Mouse (Mus musculus) forebrain, embryonic 12.5 days (tissue): ENCODE measurements around the gene Olfr1333. TPM values are rescaled to one million over a fixed set of nuclear protein-coding genes. Genes with fewer than 3 reads are reported as not detected.
"Not testable (repeated sequence)": the region's sequence is repeated elsewhere in the genome, so short reads cannot be mapped to it uniquely, and the experiment has no call there.

Source experiments
- ATAC-seq: fragments of 200-750 bp; cut with Nextera tagmentation; 2 replicates; pipeline ENCODE4 v1.8.0; 2017; ENCODE audit warnings: moderate TSS enrichment; ENCODE audit not compliant: low FRiP score
- H3K27ac ChIP-seq: fragments of 300-500 bp; sonication (generic); 2 replicates; pipeline ENCODE4 v1.5.1; 2016; ENCODE audit warnings: mild to moderate bottlenecking
- H3K27me3 ChIP-seq: fragments of 300-500 bp; sonication (generic); 2 replicates; pipeline ENCODE4 v1.6.1; 2016; ENCODE audit warnings: mild to moderate bottlenecking
- H3K36me3 ChIP-seq: fragments of 300-500 bp; sonication (generic); replicated peaks from 2 replicates; pipeline ENCODE4 v1.6.1; 2016; ENCODE audit warnings: mild to moderate bottlenecking
- H3K4me1 ChIP-seq: fragments of 300-500 bp; sonication (generic); 2 replicates; pipeline ENCODE4 v1.6.1; 2016
- H3K4me2 ChIP-seq: fragments of 300-500 bp; sonication (generic); 2 replicates; pipeline ENCODE4 v1.6.1; 2016; ENCODE audit warnings: mild to moderate bottlenecking, moderate library complexity
- H3K4me3 ChIP-seq: fragments of 300-500 bp; sonication (generic); replicated peaks from 2 replicates; pipeline ENCODE4 v1.5.1; 2016; ENCODE audit warnings: mild to moderate bottlenecking
- H3K9ac ChIP-seq: fragments of 300-500 bp; sonication (generic); 2 replicates; pipeline ENCODE4 v1.6.1; 2016; ENCODE audit warnings: mild to moderate bottlenecking
- H3K9me3 ChIP-seq: fragments of 300-500 bp; sonication (generic); 2 replicates; pipeline ENCODE4 v1.6.1; 2016
- WGBS: fragments of 180-500 bp; shearing (Covaris S2); methylation state at CpG from one replicate; pipeline ENCODE4 v1.1.7; 2016; 5-methylcytosine and 5-hydroxymethylcytosine counted together
- polyA plus RNA-seq: library from polyadenylated mRNA; unstranded; fragments of >200 nt; fragmentation: Nextera tagmentation; extraction: Ambion mirVana; gene quantifications from 2 replicates; pipeline ENCODE4 v1.2.1, GENCODE M21; 2016

Gene Olfr1333
- polyA plus RNA-seq: not detected in 2 replicates

DNA sequence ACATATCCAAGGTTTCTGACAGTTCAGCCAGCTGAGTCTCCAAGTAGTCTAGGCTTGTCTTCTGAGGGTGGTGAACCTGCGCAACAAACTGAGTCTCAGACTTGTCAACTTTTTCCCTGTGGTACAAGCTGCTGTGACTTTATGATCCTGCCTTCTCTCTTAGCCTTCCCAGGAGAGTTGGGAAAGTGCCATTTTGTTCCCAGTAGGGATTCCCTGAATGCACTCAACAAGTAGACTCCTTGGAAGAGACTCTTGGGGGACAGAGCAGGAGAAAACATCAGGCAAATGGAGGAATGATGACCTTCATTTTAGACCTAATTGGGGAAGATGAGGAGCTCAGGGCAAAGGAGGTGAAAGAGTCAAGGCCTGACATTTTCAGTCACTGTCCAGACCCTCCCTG, at the start of gene Olfr1333:
Gene Olfr1333 (minus strand): TSS at position 101 of the 400 bp plus-strand sequence.
- Histone ChIP-seq H3K9ac (no peak within 1 kb of the TSS), H3K4me1 (no peaks in the 10 kb centered on the region)

DNA sequence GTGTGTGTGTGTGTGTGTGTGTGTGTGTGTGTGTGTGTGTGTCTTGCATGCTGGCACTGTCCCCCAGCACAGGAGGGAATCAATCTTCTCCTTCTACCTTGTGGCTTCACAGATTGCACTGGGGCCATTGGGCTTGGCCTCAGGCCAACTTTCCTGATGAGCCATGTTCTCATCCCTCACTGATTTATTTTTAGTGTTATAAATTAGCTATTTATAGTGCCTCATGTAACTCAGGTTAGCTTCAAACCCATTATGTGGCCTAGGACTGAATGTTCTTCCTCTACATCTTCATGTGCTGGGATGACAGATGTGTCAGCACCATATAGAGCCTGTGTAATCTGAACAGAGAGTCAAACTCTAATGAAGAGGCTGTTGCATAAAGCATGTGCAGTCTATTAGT, 31.5 kb upstream of the Olfr1333 start:
- Histone ChIP-seq H3K27ac (no peak overlapping the region), H3K4me3 (no peak overlapping the region), H3K9ac (no peak overlapping the region), H3K4me2 (no peak overlapping the region), H3K36me3 (no peaks in the 10 kb centered on the region), H3K9me3 (no peaks in the 10 kb centered on the region), H3K27me3 (no peaks in the 10 kb centered on the region), H3K4me1 (no peaks in the 10 kb centered on the region)
- no peak for ATAC-seq

More for the DNA sequence above, at the start of gene Olfr1333:
- no peak for ATAC-seq
- no peaks in the 10 kb centered on the region for H3K9me3 ChIP-seq
- WGBS: 100% methylated on average over 1 of the region's 1 CpGs
- H3K36me3 ChIP-seq: no peaks in the 10 kb centered on the region
- H3K27ac ChIP-seq: no peak within 1 kb of the TSS
- H3K4me3 ChIP-seq: no peak within 1 kb of the TSS
- no peak within 1 kb of the TSS for H3K4me2 ChIP-seq
- H3K27me3 ChIP-seq: no peaks in the 10 kb centered on the region

DNA sequence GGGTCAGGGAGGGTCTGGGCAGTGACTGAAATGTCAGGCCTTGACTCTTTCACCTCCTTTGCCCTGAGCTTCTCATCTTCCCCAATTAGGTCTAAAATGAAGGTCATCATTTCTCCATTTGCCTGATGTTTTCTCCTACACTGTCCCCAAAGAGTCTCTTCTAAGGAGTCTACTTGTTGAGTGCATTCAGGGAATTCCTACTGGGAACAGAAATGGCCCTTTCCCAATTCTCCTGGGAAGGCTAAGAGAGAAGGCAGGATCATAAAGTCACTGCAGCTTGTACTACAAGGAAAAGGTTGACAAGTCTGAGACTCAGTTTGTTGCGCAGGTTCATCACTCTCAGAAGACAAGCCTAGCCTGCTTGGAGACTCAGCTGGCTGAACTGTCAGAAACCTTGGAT, 28.3 kb upstream of the Olfr1333 start, which contains the start of gene Olfr1331:
Gene Olfr1331 (plus strand): TSS at position 301 of the 400 bp plus-strand sequence.
- Histone ChIP-seq H3K9me3 (no peaks in the 10 kb centered on the region), H3K4me1 (no peaks in the 10 kb centered on the region), H3K27me3 (no peaks in the 10 kb centered on the region), H3K4me3 (no peak within 1 kb of the TSS), H3K36me3 (no peaks in the 10 kb centered on the region), H3K27ac (no peak within 1 kb of the TSS), H3K4me2 (no peak within 1 kb of the TSS), H3K9ac (no peak within 1 kb of the TSS)
- 87% methylated on average over 1 of the region's 1 CpGs for WGBS
- no peak for ATAC-seq

DNA sequence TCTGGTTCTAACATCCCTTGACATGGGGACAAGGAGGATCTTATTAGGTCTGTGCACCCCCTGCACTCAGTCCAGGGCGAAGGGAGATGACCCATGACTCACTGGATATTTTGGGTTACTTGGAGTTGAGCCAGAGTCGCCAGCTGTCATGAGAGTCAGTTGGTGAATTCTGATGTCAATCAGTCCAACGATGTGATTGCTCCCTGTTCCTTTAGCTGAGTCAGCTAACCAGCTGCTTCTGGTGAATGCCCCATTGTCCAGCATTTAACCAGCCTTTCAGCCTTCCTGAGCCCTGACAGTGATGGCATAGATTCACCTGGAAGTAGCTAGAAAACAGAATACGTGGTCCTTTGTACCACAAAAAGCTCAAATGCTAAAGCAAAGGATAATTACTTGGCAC, 26.6 kb upstream of the Olfr1333 start:
- WGBS: 34% methylated on average over 4 of the region's 4 CpGs
- no peaks in the 10 kb centered on the region for H3K27me3 ChIP-seq
- H3K4me2 ChIP-seq: no peak overlapping the region
- no peak overlapping the region for H3K4me3 ChIP-seq
- no peaks in the 10 kb centered on the region for H3K4me1 ChIP-seq
- H3K9ac ChIP-seq: no peak overlapping the region
- H3K36me3 ChIP-seq: no peaks in the 10 kb centered on the region
- ATAC-seq: no peak
- no peak overlapping the region for H3K27ac ChIP-seq
- no peaks in the 10 kb centered on the region for H3K9me3 ChIP-seq

DNA sequence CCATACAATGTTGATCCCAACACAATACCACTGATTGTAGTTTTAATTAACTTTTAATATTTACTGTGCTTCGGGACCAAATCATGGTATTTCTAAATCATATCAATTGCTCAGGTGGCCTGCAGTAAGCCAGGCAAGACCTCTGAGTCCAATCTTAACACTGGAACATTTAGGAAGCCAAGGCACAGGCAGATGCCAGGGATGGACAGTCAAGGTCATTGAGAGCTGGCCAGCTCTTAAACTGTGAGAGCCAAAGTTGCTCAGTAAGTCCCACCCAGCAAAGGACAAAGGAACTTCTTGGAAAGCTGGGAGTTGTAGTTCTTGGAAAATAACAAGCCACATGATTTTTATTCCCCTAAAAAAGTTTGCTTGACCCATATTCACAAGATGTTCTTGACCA, 25.7 kb upstream of the Olfr1333 start:
- Histone ChIP-seq H3K27ac (no peak overlapping the region), H3K36me3 (no peaks in the 10 kb centered on the region), H3K4me2 (no peak overlapping the region), H3K27me3 (no peaks in the 10 kb centered on the region), H3K9me3 (no peaks in the 10 kb centered on the region), H3K4me3 (no peak overlapping the region), H3K9ac (no peak overlapping the region), H3K4me1 (no peaks in the 10 kb centered on the region)
- no peak for ATAC-seq
- 86% methylated on average over 1 of the region's 1 CpGs for WGBS

DNA sequence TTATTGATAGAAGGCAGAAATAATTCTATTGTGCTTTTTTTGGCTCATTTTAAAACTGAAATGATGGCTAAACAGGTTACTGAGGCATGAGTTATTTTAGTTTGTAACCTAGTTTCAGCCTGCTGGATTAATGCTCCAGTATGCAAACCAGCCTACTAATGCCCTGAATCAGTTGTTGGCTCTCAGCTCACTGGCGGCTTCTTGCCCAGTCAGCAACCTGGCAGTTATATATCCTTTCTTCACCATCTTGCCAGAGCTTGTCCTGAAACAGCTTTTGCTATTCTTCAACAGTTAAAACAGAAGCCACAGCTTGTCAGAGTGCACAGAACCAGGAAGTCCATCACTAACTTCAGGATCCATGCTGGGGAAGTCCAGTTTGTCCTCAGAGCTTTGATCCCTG, 17.2 kb downstream of the Olfr1333 start:
- H3K27me3 ChIP-seq: no peaks in the 10 kb centered on the region
- no peak overlapping the region for H3K4me3 ChIP-seq
- no peaks in the 10 kb centered on the region for H3K9me3 ChIP-seq
- 78% methylated on average over 1 of the region's 1 CpGs for WGBS
- no peak for ATAC-seq
- no peak overlapping the region for H3K27ac ChIP-seq
- H3K36me3 ChIP-seq: no peaks in the 10 kb centered on the region
- no peak overlapping the region for H3K9ac ChIP-seq
- H3K4me1 ChIP-seq: no peaks in the 10 kb centered on the region
- no peak overlapping the region for H3K4me2 ChIP-seq

DNA sequence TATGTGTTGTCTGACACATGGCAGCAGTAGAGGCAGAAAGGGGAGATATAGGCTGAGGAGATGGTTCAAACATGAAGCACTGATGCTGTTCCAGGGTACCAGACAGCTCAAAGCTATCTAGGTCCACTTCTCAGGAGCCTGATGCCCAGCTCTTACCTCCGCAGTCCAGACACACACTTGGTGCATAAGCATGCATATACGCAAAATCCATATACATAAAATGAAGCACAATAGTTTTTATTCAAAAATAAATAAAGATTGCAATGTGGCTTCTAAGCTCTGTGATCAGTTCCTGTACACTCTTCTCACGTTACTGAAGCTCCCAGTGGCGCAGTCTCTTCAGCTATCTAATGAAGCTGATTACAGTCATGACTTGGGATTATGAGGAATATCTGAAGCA, 26.2 kb downstream of the Olfr1333 start, which contains the start of gene Olfr1335:
Gene Olfr1335 (minus strand): TSS at position 101 of the 400 bp plus-strand sequence.
- ATAC-seq: no peak
- H3K4me1 ChIP-seq: no peaks in the 10 kb centered on the region
- no peak within 1 kb of the TSS for H3K4me3 ChIP-seq
- H3K4me2 ChIP-seq: no peak within 1 kb of the TSS
- WGBS: 93% methylated on average over 4 of the region's 4 CpGs
- H3K9me3 ChIP-seq: no peaks in the 10 kb centered on the region
- no peak within 1 kb of the TSS for H3K9ac ChIP-seq
- H3K27me3 ChIP-seq: no peaks in the 10 kb centered on the region
- H3K36me3 ChIP-seq: no peaks in the 10 kb centered on the region
- H3K27ac ChIP-seq: no peak within 1 kb of the TSS

DNA sequence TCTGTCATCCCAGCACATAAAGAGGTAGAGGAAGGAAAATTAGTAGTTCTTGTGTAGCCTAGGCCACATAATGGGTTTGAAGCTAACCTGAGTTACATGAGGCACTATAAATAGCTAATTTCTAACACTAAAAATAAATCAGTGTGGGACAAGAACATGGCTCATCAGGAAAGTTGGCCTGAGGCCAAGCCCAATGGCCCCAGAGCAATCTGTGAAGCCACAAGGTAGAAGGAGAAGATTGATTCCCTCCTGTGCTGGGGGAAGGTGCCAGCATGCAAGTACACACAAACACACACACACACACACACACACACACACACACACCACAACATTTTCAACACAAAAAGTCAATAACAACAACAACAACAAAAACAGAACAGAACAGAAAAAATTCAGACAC, 43.3 kb downstream of the Olfr1333 start:
- not testable (repeated sequence) for H3K4me3 ChIP-seq, H3K4me1 ChIP-seq, H3K27me3 ChIP-seq, H3K36me3 ChIP-seq, H3K4me2 ChIP-seq, H3K9me3 ChIP-seq, H3K9ac ChIP-seq, H3K27ac ChIP-seq, ATAC-seq

DNA sequence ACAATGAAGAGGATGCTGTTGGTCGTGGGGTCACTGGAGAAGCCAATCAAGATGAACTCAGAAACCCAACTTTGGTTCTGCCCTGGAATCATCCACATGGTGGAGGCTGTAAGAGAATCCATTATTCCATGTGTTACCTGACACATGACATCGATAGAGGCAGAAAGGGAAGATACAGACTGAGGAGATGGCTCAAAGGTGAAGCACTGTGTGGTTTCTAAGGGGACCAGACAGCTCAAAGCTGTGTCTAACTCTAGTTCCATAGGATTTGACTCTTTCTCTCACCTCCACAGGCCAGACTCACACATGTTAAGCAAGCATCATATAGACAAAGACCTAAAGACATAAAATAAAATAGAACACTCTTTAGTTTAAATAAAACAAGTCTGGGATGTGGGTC, 53.6 kb downstream of the Olfr1333 start, which contains the start of gene Olfr1337:
Gene Olfr1337 (minus strand): TSS at position 101 of the 400 bp plus-strand sequence.
- Histone ChIP-seq H3K36me3 (no peaks in the 10 kb centered on the region), H3K4me3 (no peak within 1 kb of the TSS), H3K9ac (no peak within 1 kb of the TSS), H3K4me1 (no peaks in the 10 kb centered on the region), H3K27me3 (no peaks in the 10 kb centered on the region), H3K27ac (no peak within 1 kb of the TSS), H3K9me3 (no peaks in the 10 kb centered on the region), H3K4me2 (no peak within 1 kb of the TSS)
- WGBS: 79% methylated on average over 2 of the region's 2 CpGs
- no peak for ATAC-seq

Other genes with a start within 250 kb of the Olfr1333 start
- gene Cfap57, start 215.5 kb downstream of the Olfr1333 start, polyA plus RNA-seq: 0.74 and 0.89 TPM in 2 replicates
- 193 and 200 TPM in 2 replicates for gene Ebna1bp2, start 215.5 kb downstream of the Olfr1333 start, polyA plus RNA-seq
- gene Olfr62, start 177.3 kb downstream of the Olfr1333 start, polyA plus RNA-seq: not detected in 2 replicates
- 0.12 TPM in 1 of 2 replicates, not detected in the other for gene Olfr1342, start 143.5 kb downstream of the Olfr1333 start, polyA plus RNA-seq
- not detected in 2 replicates for gene Olfr1341, start 132.8 kb downstream of the Olfr1333 start, polyA plus RNA-seq
- gene Olfr1340, start 116.1 kb downstream of the Olfr1333 start, polyA plus RNA-seq: not detected in 2 replicates
- gene Olfr1339, start 104.1 kb downstream of the Olfr1333 start, polyA plus RNA-seq: not detected in 2 replicates
- not detected in 2 replicates for gene Olfr1338, start 77.5 kb downstream of the Olfr1333 start, polyA plus RNA-seq
- gene Olfr1337, start 53.7 kb downstream of the Olfr1333 start, polyA plus RNA-seq: not detected in 2 replicates
- gene Olfr1335, start 26.3 kb downstream of the Olfr1333 start, polyA plus RNA-seq: not detected in 2 replicates
- gene Olfr1331, start 28.4 kb upstream of the Olfr1333 start, polyA plus RNA-seq: not detected in 2 replicates
- gene Olfr1330, start 52.3 kb upstream of the Olfr1333 start, polyA plus RNA-seq: not detected in 2 replicates
- not detected in 2 replicates for gene Olfr1329, start 81.2 kb upstream of the Olfr1333 start, polyA plus RNA-seq
- not detected in 2 replicates for gene Olfr1328, start 102.3 kb upstream of the Olfr1333 start, polyA plus RNA-seq
- not detected in 2 replicates for gene Lao1, start 125.3 kb upstream of the Olfr1333 start, polyA plus RNA-seq